Mouse (Mus musculus) erythroblast, adult 5-6 weeks (primary cell): Measurements from ENCODE around the gene Adgrd1. TPM values are rescaled to one million over a fixed set of nuclear protein-coding genes. Genes with fewer than 3 reads are reported as not detected.

Experiments used
- ATAC-seq: replicated peaks from 2 replicates; pipeline ENCODE4 v1.8.0; 2016; ENCODE audit warnings: moderate number of reproducible peaks, mild to moderate bottlenecking, moderate TSS enrichment, inconsistent platforms; ENCODE audit not compliant: poor library complexity, low FRiP score, severe bottlenecking
- total RNA-seq, 2 experiments: library from RNA; stranded (forward) in 1 of 2; stranded (reverse) in 1 of 2; fragments of 150-400 nt in 1 of 2; fragments of 200-764, 138-1000 nt in 1 of 2; gene quantifications; 2 replicates each; pipeline versions ENCODE4 v1.2.3 to v1.2.4; 2015 to 2017; ENCODE audit warnings: low replicate concordance in 2 of 2

Adgrd1 gene
- total RNA-seq, 2 experiments from 2014 or later, result 0.09 TPM; not detected in 1

- no peak for ATAC-seq
Measured at GRCm38 (mm10) chr5:129233881-129234432, 137.4 kb downstream of the Adgrd1 start.

GRCm38 (mm10) chr5:129236366-129236765 is 139.8 kb downstream of the Adgrd1 start:
- no peak for ATAC-seq

- ATAC-seq, result no peak
Measured at GRCm38 (mm10) chr5:129241865-129242264, 145.3 kb downstream of the Adgrd1 start.

- ATAC-seq, result no peak
Measured at GRCm38 (mm10) chr5:129242265-129242664, 145.7 kb downstream of the Adgrd1 start.

GRCm38 (mm10) chr5:129243120-129243519 is 146.6 kb downstream of the Adgrd1 start:
- ATAC-seq, result no peak

- no peak for ATAC-seq
Measured at GRCm38 (mm10) chr5:129244392-129244791, 147.8 kb downstream of the Adgrd1 start.

GRCm38 (mm10) chr5:129249080-129249479 is 152.5 kb downstream of the Adgrd1 start:
- ATAC-seq, result no peak

Other genes with a start within 250 kb of the Adgrd1 start
- gene Rimbp2, start 143.3 kb upstream of the Adgrd1 start, total RNA-seq (2015; ENCODE audit: low replicate concordance), result not detected in 2 replicates
- gene Rimbp2, start 143.3 kb upstream of the Adgrd1 start, total RNA-seq (2017; ENCODE audit: low replicate concordance), result not detected in 2 replicates
- 48.0 and 57.3 TPM in 2 replicates for gene Stx2, start 88.2 kb upstream of the Adgrd1 start, total RNA-seq (2015; ENCODE audit: low replicate concordance)
- 160 and 298 TPM in 2 replicates for gene Stx2, start 88.2 kb upstream of the Adgrd1 start, total RNA-seq (2017; ENCODE audit: low replicate concordance)
- 125 and 151 TPM in 2 replicates for gene Ran, start 76.7 kb upstream of the Adgrd1 start, total RNA-seq (2015; ENCODE audit: low replicate concordance)
- 77.9 and 87.8 TPM in 2 replicates for gene Ran, start 76.7 kb upstream of the Adgrd1 start, total RNA-seq (2017; ENCODE audit: low replicate concordance)